Mouse (Mus musculus) kidney, embryonic 14.5 days (tissue): Measurements from ENCODE around the gene Cc2d2a. TPM values are rescaled to one million over a fixed set of nuclear protein-coding genes. Genes with fewer than 3 reads are reported as not detected.

Source experiments
- ATAC-seq: fragments of 200-750 bp; cut with Nextera tagmentation; 2 replicates; pipeline ENCODE4 v1.8.0; 2017; ENCODE audit warnings: moderate number of reproducible peaks, mild to moderate bottlenecking, moderate TSS enrichment, moderate library complexity; ENCODE audit not compliant: low FRiP score, low TSS enrichment
- H3K27ac ChIP-seq: fragments of 300-500 bp; sonication (generic); 2 replicates; pipeline ENCODE4 v1.5.1; 2014; ENCODE audit warnings: low read depth, mild to moderate bottlenecking, low read length, moderate library complexity, mixed read lengths
- H3K27me3 ChIP-seq: fragments of 300-500 bp; sonication (generic); 2 replicates; pipeline ENCODE4 v1.6.1; 2014; ENCODE audit warnings: mild to moderate bottlenecking, low read length; ENCODE audit not compliant: control insufficient read depth, insufficient read depth
- H3K36me3 ChIP-seq: fragments of 300-500 bp; sonication (generic); 2 replicates; pipeline ENCODE4 v1.6.1; 2014; ENCODE audit warnings: low read length, mixed read lengths; ENCODE audit not compliant: control insufficient read depth, insufficient read depth
- H3K4me1 ChIP-seq: fragments of 300-500 bp; sonication (generic); 2 replicates; pipeline ENCODE4 v1.6.1; 2014; ENCODE audit warnings: low read length, mixed read lengths; ENCODE audit not compliant: control insufficient read depth, insufficient read depth
- H3K4me2 ChIP-seq: fragments of 300-500 bp; sonication (generic); replicated peaks from 2 replicates; pipeline ENCODE4 v1.6.1; 2014; ENCODE audit warnings: low read depth, mild to moderate bottlenecking, low read length
- H3K4me3 ChIP-seq: fragments of 300-500 bp; sonication (generic); 2 replicates; pipeline ENCODE4 v1.5.1; 2014; ENCODE audit warnings: mild to moderate bottlenecking, low read length
- H3K9ac ChIP-seq: fragments of 300-500 bp; sonication (generic); 2 replicates; pipeline ENCODE4 v1.6.1; 2014; ENCODE audit warnings: low read depth, mild to moderate bottlenecking, low read length, moderate library complexity
- H3K9me3 ChIP-seq: fragments of 300-500 bp; sonication (generic); 2 replicates; pipeline ENCODE4 v1.6.1; 2016; ENCODE audit warnings: low read length; ENCODE audit not compliant: control insufficient read depth
- WGBS: fragments of 180-500 bp; shearing (Covaris S2); extraction: QIAGEN DNeasy Blood & Tissue Kit; methylation state at CpG from one replicate; pipeline ENCODE4 v1.1.7; 2014; 5-methylcytosine and 5-hydroxymethylcytosine counted together
- polyA plus RNA-seq: library from polyadenylated mRNA; unstranded; fragments of >200 nt; fragmentation: Nextera tagmentation; extraction: Ambion mirVana; gene quantifications from 2 replicates; pipeline ENCODE4 v1.2.1, GENCODE M21; 2014

Cc2d2a gene
- polyA plus RNA-seq, 1 experiment from 2014 or later, result 14.0 TPM

DNA sequence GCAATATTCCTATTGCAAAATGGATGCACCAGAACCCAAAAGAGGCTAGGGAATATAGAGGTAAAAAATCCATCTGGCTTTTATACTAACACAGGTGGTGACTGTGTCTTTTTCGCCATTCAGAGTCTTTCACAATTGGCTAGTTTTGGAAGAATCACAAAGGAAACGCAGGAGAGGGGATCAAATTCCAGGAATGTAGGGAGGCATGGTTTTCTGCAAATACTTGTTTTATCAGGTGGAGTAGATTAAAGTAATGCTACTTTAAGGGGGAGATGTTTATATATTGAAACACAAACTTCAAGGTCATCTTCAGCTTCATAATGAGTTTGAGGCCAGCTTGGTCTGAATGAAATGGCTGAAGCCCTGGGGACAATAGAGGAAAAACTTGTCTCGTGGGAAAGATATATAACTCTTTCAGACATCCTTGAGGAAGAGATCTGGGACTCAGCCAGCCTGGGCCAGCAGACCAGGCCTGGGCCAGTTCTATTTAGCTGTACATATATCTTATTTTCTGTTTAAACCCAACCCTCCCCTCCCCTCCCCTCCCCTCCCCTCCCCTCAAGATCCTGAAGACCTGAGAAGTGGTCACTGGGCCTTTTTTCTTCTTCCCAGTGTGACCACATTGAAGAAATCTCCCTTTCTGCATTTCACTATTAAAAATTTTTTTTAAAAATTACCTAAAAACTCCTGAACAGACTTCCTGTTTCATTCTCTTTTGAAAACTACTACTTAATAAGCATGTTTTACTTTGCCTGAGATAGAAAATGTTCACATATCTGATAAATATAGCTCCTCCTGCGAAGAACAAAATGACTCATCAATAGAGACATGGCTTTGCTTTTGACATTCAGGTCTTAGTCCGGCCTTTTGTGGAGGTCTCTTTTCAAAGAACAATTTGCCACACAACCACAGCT lies 59.6 kb downstream of the Cc2d2a start:
- Histone ChIP-seq H3K9me3 (no peaks in the 10 kb centered on the region), H3K36me3 (peaks cover 41% of the 10 kb centered on the region), H3K4me1 (no peaks in the 10 kb centered on the region), H3K9ac (no peak overlapping the region), H3K27ac (no peak overlapping the region), H3K27me3 (no peaks in the 10 kb centered on the region), H3K4me2 (no peak overlapping the region), H3K4me3 (no peak overlapping the region)
- 50% methylated on average over 5 of the region's 5 CpGs for WGBS
- peak; percentile 83 for ATAC-seq

DNA sequence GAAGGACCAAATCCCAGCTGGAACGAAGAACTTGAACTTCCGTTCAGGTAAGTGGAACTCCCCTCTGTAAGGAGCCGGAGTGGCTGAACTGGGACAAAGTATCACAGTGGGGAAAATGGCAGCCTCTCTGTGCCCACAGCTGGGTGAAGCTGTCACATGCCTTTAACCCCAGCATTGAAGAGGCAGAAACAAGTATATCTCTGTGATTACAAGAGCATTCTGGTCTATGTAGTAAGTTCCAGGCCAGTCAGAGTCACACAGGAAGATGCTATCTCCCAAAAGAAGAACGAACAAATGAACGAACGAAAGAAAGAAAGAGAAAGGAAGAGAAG lies 60.3 kb downstream of the Cc2d2a start:
- no peak overlapping the region for H3K27ac ChIP-seq
- H3K9me3 ChIP-seq, result no peaks in the 10 kb centered on the region
- no peaks in the 10 kb centered on the region for H3K27me3 ChIP-seq
- peaks cover 37% of the 10 kb centered on the region for H3K36me3 ChIP-seq
- H3K4me2 ChIP-seq, result no peak overlapping the region
- no peak overlapping the region for H3K4me3 ChIP-seq
- H3K9ac ChIP-seq, result no peak overlapping the region
- ATAC-seq, result no peak
- H3K4me1 ChIP-seq, result no peaks in the 10 kb centered on the region
- 91% methylated on average over 6 of the region's 6 CpGs for WGBS

DNA sequence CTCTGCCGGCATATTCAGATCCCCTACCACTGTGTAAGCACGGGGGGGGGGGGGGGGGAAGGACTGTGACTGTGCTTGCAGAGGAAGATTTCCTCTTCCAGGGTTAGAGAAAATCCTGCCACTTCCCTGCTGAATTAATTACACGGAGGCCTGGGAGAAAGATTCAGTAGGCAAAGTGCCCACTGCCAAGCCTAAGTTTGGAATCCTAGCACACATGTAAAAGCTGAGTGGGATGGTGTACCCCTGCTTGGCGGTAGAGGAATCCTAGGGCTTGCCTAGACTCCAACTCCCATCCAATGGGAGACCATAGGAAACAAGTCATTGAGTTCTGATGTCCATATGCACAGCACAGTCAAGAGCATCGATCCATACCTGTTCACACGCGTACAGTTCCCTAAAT lies 61.7 kb downstream of the Cc2d2a start:
- H3K27me3 ChIP-seq, result no peaks in the 10 kb centered on the region
- no peak overlapping the region for H3K4me2 ChIP-seq
- H3K4me1 ChIP-seq, result no peaks in the 10 kb centered on the region
- H3K4me3 ChIP-seq, result no peak overlapping the region
- no peak overlapping the region for H3K27ac ChIP-seq
- WGBS, result 88% methylated on average over 7 of the region's 7 CpGs
- H3K36me3 ChIP-seq, result peaks cover 35% of the 10 kb centered on the region
- H3K9ac ChIP-seq, result no peak overlapping the region
- ATAC-seq, result no peak
- no peaks in the 10 kb centered on the region for H3K9me3 ChIP-seq

DNA sequence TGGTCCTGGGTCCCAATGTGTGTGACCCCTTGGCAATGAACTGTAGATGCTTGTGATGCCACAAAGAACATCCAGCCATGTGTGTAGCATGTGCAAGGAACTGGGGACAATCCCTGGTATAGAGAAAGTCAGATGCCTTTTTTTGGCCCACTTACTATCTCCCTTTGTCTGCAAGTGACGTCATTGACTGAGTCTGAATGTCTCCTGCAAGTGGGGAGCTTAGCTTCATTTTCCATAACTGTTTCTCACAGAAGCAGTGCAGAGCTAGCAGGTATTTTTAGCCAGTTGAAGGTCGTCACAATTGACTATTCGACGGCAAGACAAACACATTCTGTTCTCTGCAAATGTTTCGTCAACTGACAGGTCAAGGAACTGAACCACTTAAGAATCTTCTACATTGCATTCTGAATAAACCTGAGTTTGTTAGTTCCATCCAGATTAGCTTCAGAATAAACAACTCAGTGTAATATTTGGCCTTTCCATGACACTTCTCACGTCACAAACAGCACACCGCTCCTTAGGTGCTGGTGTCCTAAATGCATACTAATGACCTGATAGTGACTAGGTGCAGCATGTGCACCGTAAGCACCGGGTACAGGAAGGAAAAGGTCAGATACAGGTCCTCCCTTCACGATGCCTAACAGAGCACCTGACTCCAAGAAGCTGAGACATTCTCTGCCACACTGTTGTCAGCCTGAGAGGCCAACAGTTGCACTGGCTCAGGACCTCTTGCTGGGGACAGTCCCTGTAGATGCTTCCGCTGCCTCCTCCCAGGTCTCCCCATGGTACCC lies 66.4 kb downstream of the Cc2d2a start:
- no peak for ATAC-seq
- no peak overlapping the region for H3K9ac ChIP-seq
- H3K27me3 ChIP-seq, result no peaks in the 10 kb centered on the region
- WGBS, result 86% methylated on average over 11 of the region's 11 CpGs
- H3K27ac ChIP-seq, result no peak overlapping the region
- H3K36me3 ChIP-seq, result peaks cover 35% of the 10 kb centered on the region
- no peak overlapping the region for H3K4me3 ChIP-seq
- H3K4me1 ChIP-seq, result no peaks in the 10 kb centered on the region
- H3K4me2 ChIP-seq, result no peak overlapping the region
- no peaks in the 10 kb centered on the region for H3K9me3 ChIP-seq

DNA sequence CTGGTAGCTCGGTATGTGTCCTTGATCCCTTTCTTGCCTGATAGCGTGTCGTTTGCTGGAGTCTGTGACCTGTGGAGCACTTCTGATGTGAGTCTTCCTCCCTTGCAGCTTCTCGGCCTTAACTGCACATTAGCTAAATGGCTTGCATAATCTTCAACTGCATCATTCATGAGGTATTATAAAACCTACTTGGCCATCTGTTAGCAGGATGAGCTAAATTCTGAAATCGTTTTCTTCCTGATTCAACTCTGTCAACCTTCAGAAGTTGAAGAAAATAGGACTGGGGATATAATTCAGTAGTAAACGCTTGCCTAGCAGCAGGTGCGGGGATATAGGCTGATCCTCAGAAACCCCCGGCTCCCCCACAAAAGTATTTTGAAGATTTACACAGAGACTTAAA lies 70.2 kb downstream of the Cc2d2a start:
- whole genome bisulfite sequencing, result 73% methylated on average over 8 of the region's 8 CpGs
- no peaks in the 10 kb centered on the region for H3K4me1 ChIP-seq
- H3K4me2 ChIP-seq, result no peak overlapping the region
- H3K9me3 ChIP-seq, result no peaks in the 10 kb centered on the region
- ATAC-seq, result no peak
- H3K36me3 ChIP-seq, result peaks cover 39% of the 10 kb centered on the region
- H3K9ac ChIP-seq, result no peak overlapping the region
- H3K27me3 ChIP-seq, result no peaks in the 10 kb centered on the region
- H3K4me3 ChIP-seq, result no peak overlapping the region
- no peak overlapping the region for H3K27ac ChIP-seq

DNA sequence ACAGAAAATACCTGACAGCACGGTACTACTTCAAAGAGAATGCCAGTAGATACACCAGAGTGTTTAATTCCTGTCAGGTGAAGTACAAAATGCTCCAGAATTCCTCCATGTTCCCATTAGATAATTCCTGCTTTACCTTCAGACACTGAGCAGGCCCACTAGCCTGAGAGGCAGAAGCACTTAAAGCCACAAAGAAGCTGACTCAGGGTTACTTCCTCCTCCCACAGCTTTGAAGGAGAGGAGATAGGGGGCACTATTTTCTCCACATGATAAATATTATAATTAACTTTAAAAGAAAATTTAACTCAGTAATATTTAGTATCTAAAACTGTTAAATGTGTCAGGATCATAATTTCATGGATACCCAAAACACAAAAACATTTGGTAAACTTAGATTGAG lies 82.0 kb downstream of the Cc2d2a start:
- WGBS, result 93% methylated on average over 1 of the region's 1 CpGs
- Histone ChIP-seq H3K4me3 (no peak overlapping the region), H3K4me1 (no peaks in the 10 kb centered on the region), H3K9me3 (no peaks in the 10 kb centered on the region), H3K36me3 (peaks cover 37% of the 10 kb centered on the region), H3K4me2 (no peak overlapping the region), H3K9ac (no peak overlapping the region), H3K27ac (no peak overlapping the region), H3K27me3 (no peaks in the 10 kb centered on the region)
- no peak for ATAC-seq

DNA sequence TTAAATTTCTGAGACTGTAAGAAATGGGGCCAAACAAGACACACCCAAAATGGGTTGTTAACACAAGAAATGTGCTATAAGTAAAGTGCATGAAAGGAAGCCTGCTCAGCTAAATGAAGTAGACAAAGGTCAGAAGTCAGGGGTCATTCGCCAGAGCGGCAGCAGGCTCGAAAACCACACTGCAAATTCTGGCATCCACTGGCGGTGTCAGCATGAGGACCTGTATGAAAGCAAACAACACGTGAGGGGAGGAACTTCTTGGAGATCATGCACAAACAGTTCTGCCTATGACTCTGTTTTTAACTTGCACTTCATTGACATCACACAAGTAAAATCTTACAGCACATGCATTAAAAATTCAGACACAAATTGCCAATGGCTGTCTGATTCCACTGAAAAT lies 83.0 kb downstream of the Cc2d2a start:
- no peak overlapping the region for H3K27ac ChIP-seq
- H3K4me2 ChIP-seq, result no peak overlapping the region
- ATAC-seq, result no peak
- no peak overlapping the region for H3K9ac ChIP-seq
- no peaks in the 10 kb centered on the region for H3K4me1 ChIP-seq
- H3K4me3 ChIP-seq, result no peak overlapping the region
- H3K27me3 ChIP-seq, result no peaks in the 10 kb centered on the region
- WGBS, result 52% methylated on average over 5 of the region's 5 CpGs
- H3K9me3 ChIP-seq, result no peaks in the 10 kb centered on the region
- peaks cover 37% of the 10 kb centered on the region for H3K36me3 ChIP-seq

DNA sequence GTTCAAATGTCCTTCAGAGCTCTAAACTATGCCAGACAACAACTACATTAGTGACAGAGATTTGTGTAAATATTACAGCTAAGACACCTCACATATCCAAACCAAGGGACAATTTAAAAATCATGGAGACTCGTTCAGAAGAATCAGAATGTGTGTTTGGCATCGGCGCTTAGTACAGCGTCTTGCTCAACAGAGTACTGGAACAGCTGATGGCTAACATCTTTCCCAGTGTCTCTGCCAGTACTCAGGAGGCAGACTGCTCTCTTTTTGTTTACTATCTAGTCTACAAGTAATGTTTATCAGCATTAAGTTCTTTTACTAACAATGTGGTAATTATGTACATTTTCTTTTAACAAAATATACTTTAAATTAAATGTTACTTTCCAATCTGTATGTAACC lies 85.9 kb downstream of the Cc2d2a start:
- H3K9ac ChIP-seq, result no peak overlapping the region
- H3K4me2 ChIP-seq, result no peak overlapping the region
- H3K9me3 ChIP-seq, result no peaks in the 10 kb centered on the region
- ATAC-seq, result no peak
- H3K4me1 ChIP-seq, result no peaks in the 10 kb centered on the region
- H3K4me3 ChIP-seq, result no peak overlapping the region
- H3K36me3 ChIP-seq, result peaks cover 24% of the 10 kb centered on the region; the same call in 1 of the 2 replicates
- no peak overlapping the region for H3K27ac ChIP-seq
- no peaks in the 10 kb centered on the region for H3K27me3 ChIP-seq
- WGBS, result 98% methylated on average over 4 of the region's 4 CpGs

DNA sequence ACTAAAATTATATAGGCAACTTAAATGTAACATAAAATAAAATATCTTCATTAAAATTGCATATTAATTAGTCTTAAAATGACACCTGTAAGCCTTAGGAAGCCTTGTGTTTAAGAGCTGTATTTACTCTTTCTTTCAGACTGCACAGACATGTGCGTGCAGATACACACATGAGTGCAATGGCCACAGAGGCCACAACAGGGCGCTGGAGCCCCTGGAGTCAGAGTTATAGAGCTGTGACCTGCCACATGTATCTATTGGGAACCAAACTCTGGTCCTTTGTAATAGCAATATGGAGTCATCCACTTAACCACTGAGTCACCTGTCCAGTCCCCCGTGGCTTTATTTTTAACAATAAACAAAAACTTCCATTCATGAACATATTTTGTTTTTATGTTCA lies 86.9 kb downstream of the Cc2d2a start:
- peaks cover 24% of the 10 kb centered on the region; the same call in 1 of the 2 replicates for H3K36me3 ChIP-seq
- no peak overlapping the region for H3K4me3 ChIP-seq
- ATAC-seq, result no peak
- H3K27me3 ChIP-seq, result no peaks in the 10 kb centered on the region
- WGBS, result 88% methylated on average over 3 of the region's 3 CpGs
- no peaks in the 10 kb centered on the region for H3K4me1 ChIP-seq
- no peak overlapping the region for H3K4me2 ChIP-seq
- H3K9me3 ChIP-seq, result no peaks in the 10 kb centered on the region
- H3K27ac ChIP-seq, result no peak overlapping the region
- no peak overlapping the region for H3K9ac ChIP-seq
